Mouse (Mus musculus): ENCODE measurements around the gene Ifitm1. TPM values are rescaled to one million over a fixed set of nuclear protein-coding genes. Genes with fewer than 3 reads are reported as not detected.

Ifitm1 gene
- polyA plus RNA-seq, 1 experiment from 2014 or later, result 54.4 TPM

DNA sequence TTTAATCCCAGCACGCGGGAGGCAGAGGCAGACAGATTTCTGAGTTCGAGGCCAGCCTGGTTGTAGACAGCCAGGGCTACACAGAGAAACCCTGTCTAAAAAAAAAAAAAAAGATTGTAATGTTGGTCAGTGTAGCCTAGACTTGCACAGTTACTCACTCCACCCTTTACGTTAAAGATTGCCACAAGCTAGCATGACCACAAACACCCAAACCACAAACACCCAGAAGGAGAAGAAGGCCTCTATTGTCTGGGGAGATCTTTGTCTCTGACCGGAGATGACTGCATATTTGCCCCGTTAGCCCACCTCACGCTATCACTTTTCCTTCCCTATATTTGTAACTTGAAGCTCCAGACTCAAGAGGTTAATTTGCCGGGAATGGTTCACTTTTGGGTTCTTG is 14.7 kb downstream of the Ifitm1 start:
- WGBS, result 92% methylated on average over 8 of the region's 8 CpGs
- Histone ChIP-seq H3K4me1 (ENCODE audit: control insufficient read depth, insufficient read depth, low read length) (no peaks in the 10 kb centered on the region), H3K4me2 (replicated peaks; ENCODE audit: low read depth, low read length) (no peak overlapping the region), H3K9me3 (ENCODE audit: control insufficient read depth, low read length) (no peaks in the 10 kb centered on the region), H3K9ac (ENCODE audit: low read depth, low read length) (no peak overlapping the region), H3K4me3 (ENCODE audit: low read length) (no peak overlapping the region), H3K27me3 (ENCODE audit: control insufficient read depth, insufficient read depth, low read length) (no peaks in the 10 kb centered on the region), H3K27ac (ENCODE audit: low read depth, low read length) (no peak overlapping the region), H3K36me3 (ENCODE audit: control insufficient read depth, insufficient read depth, low read length) (no peaks in the 10 kb centered on the region)
- ATAC-seq (ENCODE audit: low FRiP score, low TSS enrichment), result no peak

DNA sequence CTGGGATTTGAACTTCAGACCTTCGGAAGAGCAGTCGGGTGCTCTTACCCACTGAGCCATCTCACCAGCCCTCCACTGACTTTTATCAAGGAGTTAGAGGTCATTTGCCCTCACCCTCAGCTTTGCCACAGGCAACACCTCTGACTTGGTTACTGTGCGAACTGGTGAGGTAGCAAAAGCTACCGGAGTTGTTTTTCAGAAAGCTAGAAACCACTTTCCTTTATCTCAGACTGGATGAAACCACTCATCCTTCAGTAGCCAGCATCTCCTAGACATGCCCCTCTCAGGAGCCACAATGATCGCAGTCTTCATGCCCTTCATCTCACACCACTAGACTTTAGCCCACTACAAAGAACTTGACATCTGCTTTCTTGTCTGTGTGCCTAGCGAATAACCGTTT is 15.9 kb downstream of the Ifitm1 start:
- Histone ChIP-seq H3K4me3 (ENCODE audit: low read length) (no peak overlapping the region), H3K9ac (ENCODE audit: low read depth, low read length) (no peak overlapping the region), H3K9me3 (ENCODE audit: control insufficient read depth, low read length) (no peaks in the 10 kb centered on the region), H3K4me2 (replicated peaks; ENCODE audit: low read depth, low read length) (no peak overlapping the region), H3K27ac (ENCODE audit: low read depth, low read length) (no peak overlapping the region), H3K36me3 (ENCODE audit: control insufficient read depth, insufficient read depth, low read length) (no peaks in the 10 kb centered on the region), H3K4me1 (ENCODE audit: control insufficient read depth, insufficient read depth, low read length) (no peaks in the 10 kb centered on the region), H3K27me3 (ENCODE audit: control insufficient read depth, insufficient read depth, low read length) (no peaks in the 10 kb centered on the region)
- 92% methylated on average over 7 of the region's 7 CpGs for WGBS
- ATAC-seq (ENCODE audit: low FRiP score, low TSS enrichment), result no peak

DNA sequence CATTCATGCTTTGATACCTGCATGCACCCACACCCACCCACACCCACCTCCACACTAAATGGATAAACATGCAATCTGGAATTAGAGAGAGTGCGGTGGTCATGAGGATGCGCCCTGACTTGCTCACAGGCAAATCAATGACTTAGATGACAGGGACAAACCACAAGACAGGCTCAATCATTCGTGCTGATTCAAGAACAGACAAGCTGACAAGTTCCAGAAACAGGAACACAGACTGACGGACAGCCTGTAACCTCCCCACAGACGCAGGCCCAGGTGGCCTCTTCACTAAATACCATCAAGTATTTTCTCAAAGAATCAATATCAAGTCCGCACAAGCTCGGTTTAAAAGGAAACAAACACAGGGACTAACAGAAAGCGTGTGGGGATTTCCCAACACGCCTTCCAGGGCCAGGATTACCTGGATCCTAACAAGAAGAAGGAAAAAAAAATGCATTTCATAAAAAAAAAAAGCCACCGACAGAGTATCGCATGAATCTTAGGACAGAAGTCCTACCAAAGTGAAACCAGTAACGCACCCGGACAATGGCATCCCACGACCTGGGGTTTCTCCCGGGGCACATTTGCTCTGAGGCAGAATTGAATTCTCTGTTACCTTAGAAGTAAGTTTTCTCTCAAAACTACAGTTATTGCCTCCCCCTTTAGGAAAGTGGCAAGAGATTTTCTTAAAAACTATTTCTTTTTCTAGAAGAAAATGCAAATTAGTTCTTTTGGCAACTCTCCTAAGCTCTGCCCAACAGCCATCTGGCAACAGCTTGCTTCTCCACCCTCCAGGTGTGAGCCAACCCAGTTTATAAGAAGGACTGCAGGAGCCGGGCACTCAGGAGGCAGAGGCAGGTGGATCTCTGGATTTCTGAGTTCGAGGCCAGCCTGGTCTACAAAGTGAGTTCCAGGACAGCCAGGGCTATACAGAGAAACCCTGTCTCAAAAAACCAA is 20.4 kb downstream of the Ifitm1 start:
- Histone ChIP-seq H3K27ac (ENCODE audit: low read depth, low read length) (no peak overlapping the region), H3K4me3 (ENCODE audit: low read length) (no peak overlapping the region)
- 88% methylated on average over 17 of the region's 17 CpGs for WGBS

DNA sequence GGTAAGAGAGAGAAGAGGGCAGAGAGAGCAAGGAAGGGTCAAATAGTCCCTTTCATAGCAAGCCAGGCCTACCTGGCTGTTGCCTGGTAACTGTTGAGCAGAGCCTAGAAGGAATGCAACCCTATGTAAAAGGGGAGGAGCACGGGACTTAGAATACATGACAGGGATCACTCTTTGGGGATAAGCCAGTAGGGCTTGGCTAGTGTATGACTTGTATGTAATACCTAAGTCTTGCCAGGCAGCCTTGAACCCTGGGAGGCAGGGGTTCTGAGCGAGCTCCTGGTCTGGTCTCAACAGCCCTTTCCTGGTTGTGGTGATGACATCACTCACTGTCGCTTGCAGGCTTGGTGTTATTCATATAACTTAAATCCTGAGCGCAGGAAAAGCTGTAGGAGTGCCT is 22.0 kb downstream of the Ifitm1 start:
- no peak overlapping the region for H3K27ac ChIP-seq (ENCODE audit: low read depth, low read length)
- H3K27me3 ChIP-seq (ENCODE audit: control insufficient read depth, insufficient read depth, low read length), result no peaks in the 10 kb centered on the region
- no peaks in the 10 kb centered on the region for H3K4me1 ChIP-seq (ENCODE audit: control insufficient read depth, insufficient read depth, low read length)
- H3K4me2 ChIP-seq (replicated peaks; ENCODE audit: low read depth, low read length), result no peak overlapping the region
- no peak for ATAC-seq (ENCODE audit: low FRiP score, low TSS enrichment)
- H3K9ac ChIP-seq (ENCODE audit: low read depth, low read length), result no peak overlapping the region
- WGBS, result 86% methylated on average over 4 of the region's 4 CpGs
- H3K9me3 ChIP-seq (ENCODE audit: control insufficient read depth, low read length), result no peaks in the 10 kb centered on the region
- no peak overlapping the region for H3K4me3 ChIP-seq (ENCODE audit: low read length)
- no peaks in the 10 kb centered on the region for H3K36me3 ChIP-seq (ENCODE audit: control insufficient read depth, insufficient read depth, low read length)

More for the DNA sequence above, 20.4 kb downstream of the Ifitm1 start:
- no peaks in the 10 kb centered on the region for H3K4me1 ChIP-seq (ENCODE audit: control insufficient read depth, insufficient read depth, low read length)
- H3K9ac ChIP-seq (ENCODE audit: low read depth, low read length), result no peak overlapping the region
- no peak overlapping the region for H3K4me2 ChIP-seq (replicated peaks; ENCODE audit: low read depth, low read length)
- no peaks in the 10 kb centered on the region for H3K9me3 ChIP-seq (ENCODE audit: control insufficient read depth, low read length)
- no peak for ATAC-seq (ENCODE audit: low FRiP score, low TSS enrichment)
- no peaks in the 10 kb centered on the region for H3K36me3 ChIP-seq (ENCODE audit: control insufficient read depth, insufficient read depth, low read length)
- H3K27me3 ChIP-seq (ENCODE audit: control insufficient read depth, insufficient read depth, low read length), result no peaks in the 10 kb centered on the region

DNA sequence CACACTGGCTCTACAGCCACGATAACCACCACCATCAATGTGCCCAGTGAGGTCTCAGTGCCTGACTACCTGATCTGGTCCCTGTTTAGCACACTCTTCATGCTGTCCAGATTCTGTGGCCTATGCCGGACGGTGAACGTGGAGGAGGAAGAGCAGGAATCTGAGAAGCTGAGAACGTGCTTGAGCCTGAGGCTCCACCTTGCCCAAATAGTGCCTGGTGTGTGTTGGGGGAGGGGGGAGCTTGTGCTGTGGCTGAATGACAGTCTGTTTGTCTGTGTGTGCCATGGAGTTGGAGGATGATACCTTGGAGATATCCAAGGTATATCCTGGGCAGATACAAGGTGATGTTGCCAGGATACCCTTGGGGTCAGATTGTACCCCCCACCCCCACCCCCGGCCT is 23.2 kb downstream of the Ifitm1 start:
- H3K9me3 ChIP-seq (ENCODE audit: control insufficient read depth, low read length), result no peaks in the 10 kb centered on the region
- WGBS, result 42% methylated on average over 6 of the region's 6 CpGs
- no peak overlapping the region for H3K4me2 ChIP-seq (replicated peaks; ENCODE audit: low read depth, low read length)
- no peak overlapping the region for H3K4me3 ChIP-seq (ENCODE audit: low read length)
- H3K27me3 ChIP-seq (ENCODE audit: control insufficient read depth, insufficient read depth, low read length), result no peaks in the 10 kb centered on the region
- no peaks in the 10 kb centered on the region for H3K36me3 ChIP-seq (ENCODE audit: control insufficient read depth, insufficient read depth, low read length)
- no peak overlapping the region for H3K27ac ChIP-seq (ENCODE audit: low read depth, low read length)
- no peaks in the 10 kb centered on the region for H3K4me1 ChIP-seq (ENCODE audit: control insufficient read depth, insufficient read depth, low read length)
- H3K9ac ChIP-seq (ENCODE audit: low read depth, low read length), result no peak overlapping the region
- no peak for ATAC-seq (ENCODE audit: low FRiP score, low TSS enrichment)

DNA sequence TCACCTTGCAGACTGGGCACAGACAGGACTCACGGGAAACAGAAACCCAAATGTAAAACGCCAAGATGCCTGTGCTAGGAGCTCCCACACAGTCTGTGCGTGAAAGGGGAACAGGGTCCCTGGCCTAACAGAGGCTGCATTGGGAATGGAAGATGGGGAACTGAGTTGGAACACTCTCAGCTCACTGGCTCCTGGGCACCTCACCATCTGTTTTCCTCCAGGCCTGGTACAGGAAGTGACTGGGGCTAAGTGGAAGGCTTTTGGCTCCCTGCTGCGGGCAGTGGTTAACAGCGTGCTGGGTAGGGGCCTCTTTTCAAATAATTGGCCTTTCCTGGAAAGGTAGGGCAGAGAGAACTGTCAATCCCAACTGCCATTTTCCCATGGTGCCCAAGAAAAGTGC is 23.6 kb downstream of the Ifitm1 start:
- Histone ChIP-seq H3K9me3 (ENCODE audit: control insufficient read depth, low read length) (no peaks in the 10 kb centered on the region), H3K4me1 (ENCODE audit: control insufficient read depth, insufficient read depth, low read length) (no peaks in the 10 kb centered on the region), H3K4me2 (replicated peaks; ENCODE audit: low read depth, low read length) (no peak overlapping the region), H3K4me3 (ENCODE audit: low read length) (no peak overlapping the region), H3K27ac (ENCODE audit: low read depth, low read length) (no peak overlapping the region), H3K9ac (ENCODE audit: low read depth, low read length) (no peak overlapping the region), H3K36me3 (ENCODE audit: control insufficient read depth, insufficient read depth, low read length) (no peaks in the 10 kb centered on the region), H3K27me3 (ENCODE audit: control insufficient read depth, insufficient read depth, low read length) (no peaks in the 10 kb centered on the region)
- no peak for ATAC-seq (ENCODE audit: low FRiP score, low TSS enrichment)
- WGBS, result 62% methylated on average over 5 of the region's 5 CpGs

DNA sequence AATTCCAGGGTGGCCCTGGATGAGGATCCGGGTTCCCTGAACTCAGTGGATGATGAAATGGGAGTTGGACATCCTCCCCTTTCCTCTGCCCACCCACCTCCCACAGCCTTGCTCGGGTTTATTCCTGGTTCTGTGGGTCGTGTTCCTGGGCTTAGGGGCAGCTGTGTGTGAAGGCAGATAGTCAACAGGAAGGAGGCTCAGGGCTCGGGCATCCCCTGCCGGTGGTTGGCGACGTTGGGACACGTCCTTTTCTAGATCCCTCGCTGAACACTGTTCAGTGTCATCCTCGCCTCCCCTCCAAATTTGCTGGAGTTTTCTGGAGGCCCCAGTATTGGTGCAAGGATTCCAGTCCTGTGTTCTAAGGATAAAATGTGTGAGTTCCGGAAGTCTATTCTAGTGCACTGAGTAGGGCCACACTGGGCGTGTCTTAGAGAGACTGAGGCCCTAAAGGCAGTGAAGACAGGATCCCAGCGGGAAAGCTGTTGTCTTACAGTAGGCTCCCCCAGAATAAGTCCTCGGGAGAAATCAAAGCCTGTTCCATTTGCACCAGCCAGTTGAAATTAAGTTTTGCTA is 24.2 kb downstream of the Ifitm1 start:
- no peaks in the 10 kb centered on the region for H3K36me3 ChIP-seq (ENCODE audit: control insufficient read depth, insufficient read depth, low read length)
- no peaks in the 10 kb centered on the region for H3K27me3 ChIP-seq (ENCODE audit: control insufficient read depth, insufficient read depth, low read length)
- H3K4me3 ChIP-seq (ENCODE audit: low read length), result no peak overlapping the region
- no peak overlapping the region for H3K4me2 ChIP-seq (replicated peaks; ENCODE audit: low read depth, low read length)
- no peak overlapping the region for H3K27ac ChIP-seq (ENCODE audit: low read depth, low read length)
- ATAC-seq (ENCODE audit: low FRiP score, low TSS enrichment), result no peak
- no peaks in the 10 kb centered on the region for H3K4me1 ChIP-seq (ENCODE audit: control insufficient read depth, insufficient read depth, low read length)
- H3K9ac ChIP-seq (ENCODE audit: low read depth, low read length), result no peak overlapping the region
- WGBS, result 80% methylated on average over 14 of the region's 14 CpGs
- no peaks in the 10 kb centered on the region for H3K9me3 ChIP-seq (ENCODE audit: control insufficient read depth, low read length)

DNA sequence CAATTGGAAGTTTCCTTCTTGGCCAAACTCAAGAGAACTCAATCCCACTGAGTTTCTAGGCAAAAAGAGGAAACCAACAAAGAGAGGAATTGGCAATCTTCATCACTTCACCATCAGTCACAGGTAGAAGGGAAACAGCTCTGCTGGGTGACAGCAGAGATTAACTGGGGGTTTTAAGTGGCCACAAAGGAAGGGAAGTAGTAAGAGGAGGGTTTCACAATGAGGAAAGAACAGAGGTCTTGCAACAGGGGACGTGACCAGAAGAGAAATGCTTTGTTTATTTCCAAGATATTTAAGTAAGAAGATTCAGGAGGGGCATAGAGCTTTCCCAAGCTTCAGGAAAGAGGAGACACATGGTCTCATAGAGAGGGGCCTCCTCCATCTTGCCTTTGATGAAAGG is 30.8 kb downstream of the Ifitm1 start:
- H3K4me2 ChIP-seq (replicated peaks; ENCODE audit: low read depth, low read length), result no peak overlapping the region
- 79% methylated on average over 1 of the region's 1 CpGs for WGBS
- H3K4me3 ChIP-seq (ENCODE audit: low read length), result no peak overlapping the region
- H3K4me1 ChIP-seq (ENCODE audit: control insufficient read depth, insufficient read depth, low read length), result no peaks in the 10 kb centered on the region
- no peak for ATAC-seq (ENCODE audit: low FRiP score, low TSS enrichment)
- H3K27ac ChIP-seq (ENCODE audit: low read depth, low read length), result no peak overlapping the region
- H3K27me3 ChIP-seq (ENCODE audit: control insufficient read depth, insufficient read depth, low read length), result no peaks in the 10 kb centered on the region
- H3K9ac ChIP-seq (ENCODE audit: low read depth, low read length), result no peak overlapping the region
- H3K9me3 ChIP-seq (ENCODE audit: control insufficient read depth, low read length), result no peaks in the 10 kb centered on the region
- no peaks in the 10 kb centered on the region for H3K36me3 ChIP-seq (ENCODE audit: control insufficient read depth, insufficient read depth, low read length)

Measured in kidney, embryonic 14.5 days (tissue).